Mouse (Mus musculus): ENCODE data around the gene Hist1h3c.
"Not testable (repeated sequence)": the region's sequence is repeated elsewhere in the genome, so short reads cannot be mapped to it uniquely, and the experiment has no call there.

The Hist1h3c gene

DNA sequence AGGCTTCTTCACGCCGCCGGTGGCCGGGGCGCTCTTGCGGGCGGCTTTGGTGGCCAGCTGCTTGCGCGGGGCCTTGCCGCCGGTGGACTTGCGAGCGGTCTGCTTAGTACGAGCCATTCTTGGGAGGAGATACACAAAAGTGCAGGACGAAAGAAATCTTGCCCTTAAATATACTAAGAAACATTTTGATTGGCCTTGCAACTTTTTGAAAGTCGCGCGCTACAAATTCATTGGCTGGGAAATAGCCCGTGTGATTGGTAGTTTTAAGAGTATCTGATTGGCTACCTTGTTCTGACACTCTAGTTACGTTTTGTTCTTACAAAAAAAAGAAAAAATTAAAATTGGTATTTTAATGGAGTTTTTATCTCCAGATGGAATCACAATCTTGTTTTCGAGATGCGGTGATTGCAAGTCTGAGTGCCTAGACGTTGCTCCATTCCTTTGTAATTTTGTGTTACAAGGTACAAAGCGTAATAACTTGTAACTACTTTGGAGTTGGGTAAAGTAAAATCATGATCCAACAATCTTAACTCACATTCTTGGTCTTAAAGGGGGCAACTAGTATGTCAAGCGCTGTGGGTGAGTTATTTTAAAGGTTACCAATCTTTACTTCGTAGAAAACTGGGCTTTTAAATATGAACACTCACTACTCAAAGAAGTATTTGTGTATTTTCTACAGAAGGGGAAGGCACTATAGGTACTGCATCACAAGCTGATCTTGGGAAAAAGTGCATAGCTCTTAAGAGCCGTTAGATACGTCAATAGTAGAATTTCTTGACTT is at the start of gene Hist1h3c:
Gene Hist1h3c, minus strand, starts transcription at position 222 of the 781 bp plus-strand sequence.
- peak; percentile 91 for DNase-seq

- DNase-seq: peak; percentile 51
These were observed 47.1 kb upstream of the Hist1h3c start for GRCm38 (mm10) chr13:23792520-23792919.

DNA sequence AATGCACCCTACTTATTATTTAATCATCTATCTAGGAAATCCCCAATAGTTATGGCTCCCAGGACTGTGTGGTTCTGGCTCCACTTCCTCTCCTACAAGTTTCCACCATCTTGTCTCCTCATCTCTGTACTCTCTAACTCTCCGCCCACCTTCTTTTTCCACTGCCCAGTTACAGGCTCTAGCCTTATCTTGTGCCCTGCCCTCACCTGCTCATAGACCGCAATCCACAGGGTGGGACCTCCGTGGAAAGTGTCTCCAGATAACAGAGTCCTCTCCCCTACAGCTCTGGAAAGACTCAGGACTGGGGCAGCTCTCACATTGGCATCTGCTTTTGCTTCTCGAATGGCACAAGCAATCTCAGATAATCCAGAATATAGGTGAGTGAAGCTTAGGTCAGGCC is 33.6 kb upstream of the Hist1h3c start:
- DNase-seq: no peak

GRCm38 (mm10) chr13:23778339-23778738 is 32.9 kb upstream of the Hist1h3c start:
- no peak for DNase-seq

DNA sequence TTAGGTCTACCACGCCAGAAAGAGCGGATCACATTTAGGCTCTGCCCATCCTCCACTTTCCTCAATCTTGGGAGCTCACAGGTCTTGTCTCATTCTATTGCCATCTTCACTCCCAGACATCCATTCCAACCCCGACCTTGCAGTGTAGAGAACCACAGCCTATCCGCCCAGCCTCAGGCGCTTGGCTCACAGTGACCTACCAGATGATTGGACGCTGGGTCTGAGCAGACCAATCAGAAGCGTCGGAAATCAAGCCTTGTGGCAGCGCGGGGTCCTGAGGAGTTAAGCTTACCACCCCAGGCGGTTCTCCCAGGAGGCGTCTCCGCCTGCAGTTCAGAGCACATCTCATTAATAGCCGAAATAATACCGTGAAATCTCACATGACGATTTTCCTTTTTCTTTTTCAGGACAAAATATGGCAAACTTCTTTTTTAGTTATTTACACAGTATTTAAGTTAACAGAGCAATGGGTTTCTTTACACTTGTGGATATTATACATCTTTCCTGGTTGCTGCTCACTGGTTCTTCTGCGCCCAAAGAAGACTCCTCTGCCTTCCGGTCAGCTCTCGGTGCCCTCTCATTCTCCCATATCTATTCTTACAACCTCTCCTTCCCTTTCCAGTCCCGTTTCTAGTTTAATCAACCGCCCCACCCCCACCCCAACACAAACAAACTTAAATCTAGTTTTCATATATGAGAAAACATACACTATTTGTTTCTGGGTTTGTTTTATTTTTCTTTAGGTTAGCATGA is 27.3 kb upstream of the Hist1h3c start:
- peak; percentile 29 for DNase-seq

DNA sequence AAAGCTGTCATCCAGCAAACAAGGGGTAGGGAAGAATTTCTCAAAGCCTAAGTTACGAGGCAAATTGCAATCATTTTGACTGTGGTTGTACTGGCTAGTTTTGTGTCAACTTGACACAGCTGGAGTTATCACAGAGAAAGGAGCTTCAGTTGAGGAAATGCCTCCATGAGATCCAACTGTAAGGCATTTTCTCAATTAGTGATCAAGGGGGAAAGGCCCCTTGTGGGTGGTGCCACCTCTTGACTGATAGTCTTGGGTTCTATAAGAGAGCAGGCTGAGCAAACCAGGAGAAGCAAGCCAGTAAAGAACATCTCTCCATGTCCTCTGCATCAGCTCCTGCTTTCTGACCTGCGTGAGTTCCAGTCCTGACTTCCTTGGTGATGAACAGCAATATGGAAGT is 24.2 kb upstream of the Hist1h3c start, which contains the start of gene Trim38:
Gene Trim38, plus strand, starts transcription at position 301 of the 400 bp plus-strand sequence.
- DNase-seq: not testable (repeated sequence)

DNA sequence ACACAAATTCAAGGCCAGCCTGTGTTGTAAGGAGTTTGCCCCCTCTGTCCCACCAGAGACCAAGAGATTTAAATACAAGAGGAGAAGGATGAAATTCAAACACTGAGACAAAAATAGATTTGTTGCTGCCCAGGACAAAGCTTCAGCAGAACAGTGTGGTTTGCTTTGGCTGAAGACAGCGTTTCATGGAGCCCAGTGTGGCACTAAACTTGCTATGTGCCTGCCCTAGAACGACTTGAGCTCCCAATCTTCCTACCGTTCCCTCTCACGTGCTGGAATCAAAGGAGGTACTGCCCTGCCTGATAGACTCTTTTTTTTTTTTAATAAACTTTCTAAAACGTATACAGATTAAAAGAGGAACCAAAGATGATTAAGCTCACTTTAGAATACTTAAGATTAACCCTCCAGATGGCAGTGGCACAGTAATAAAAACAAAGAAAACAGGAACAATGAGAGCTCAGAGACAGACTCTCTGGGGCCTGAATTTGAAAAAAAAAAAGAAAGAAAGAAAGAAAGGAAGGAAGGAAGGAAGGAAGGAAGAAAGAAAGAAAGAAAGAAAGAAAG is 23.5 kb upstream of the Hist1h3c start:
- no peak for DNase-seq

GRCm38 (mm10) chr13:23766772-23767171 is 21.4 kb upstream of the Hist1h3c start:
- DNase-seq: no peak

DNA sequence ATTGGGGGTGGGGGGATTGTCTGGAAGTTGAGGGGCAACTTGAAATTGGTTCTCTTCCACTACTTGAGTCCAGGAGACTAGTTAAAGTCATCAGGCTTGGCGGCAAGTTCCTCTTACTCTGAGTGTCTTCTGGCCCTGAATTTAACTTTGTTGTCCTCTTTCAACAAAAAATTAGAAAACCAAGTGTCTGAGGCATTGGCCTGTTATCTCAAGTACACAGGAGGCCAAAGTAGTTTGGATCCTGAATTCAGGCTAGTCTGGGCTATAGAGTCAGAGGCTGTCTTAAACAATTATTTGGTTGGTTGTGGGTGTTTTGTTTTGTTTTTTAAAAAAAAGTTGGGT is 19.7 kb upstream of the Hist1h3c start:
- DNase-seq: no peak

DNA sequence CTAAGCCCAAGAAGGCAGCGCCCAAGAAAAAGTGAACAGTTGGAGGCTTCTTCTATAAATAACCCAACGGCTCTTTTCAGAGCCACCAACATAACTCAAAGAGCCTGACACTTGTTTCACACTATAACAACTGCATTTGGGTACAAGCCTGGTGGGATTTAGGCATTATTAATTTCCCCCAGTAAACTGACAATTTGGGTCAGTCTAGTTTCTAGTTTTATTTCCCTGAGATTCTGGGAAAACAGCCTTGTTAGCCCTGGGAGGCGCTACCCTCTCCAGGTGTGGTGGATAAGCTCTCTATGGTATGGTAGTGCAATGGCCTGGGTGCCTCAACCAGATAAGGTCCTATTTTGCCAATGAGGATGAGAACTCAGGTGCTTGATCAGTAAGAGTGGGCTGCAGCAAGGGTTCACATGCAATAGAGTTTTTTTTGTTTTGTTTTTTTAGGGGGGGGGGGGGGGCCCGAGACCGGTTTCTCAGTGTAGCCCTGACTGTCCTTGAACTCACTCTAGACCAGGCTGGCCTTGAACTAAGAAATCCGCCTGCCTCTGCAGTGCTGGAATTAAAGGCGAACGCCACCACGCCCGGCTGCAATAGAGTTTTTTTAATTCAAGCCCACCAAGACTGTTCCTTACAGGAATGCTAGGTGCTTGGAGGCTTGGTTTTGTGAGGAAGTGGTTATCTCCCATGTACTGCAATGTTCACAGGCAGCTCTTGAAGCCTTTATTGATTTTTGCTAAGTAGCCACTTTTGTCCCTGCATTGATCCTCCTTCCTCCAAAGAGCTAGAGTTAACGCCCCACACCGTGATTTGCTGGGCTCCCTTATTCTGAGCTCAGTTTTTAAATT is 19.1 kb upstream of the Hist1h3c start:
- no peak for DNase-seq

- DNase-seq: peak; percentile 90
These were observed 18.4 kb upstream of the Hist1h3c start, which contains the start of gene Hist1h1a for GRCm38 (mm10) chr13:23763586-23764323. Hist1h1a (plus strand) TSS chr13:23763666.

- DNase-seq: no peak
These were observed 17.8 kb upstream of the Hist1h3c start for GRCm38 (mm10) chr13:23763242-23763585.

GRCm38 (mm10) chr13:23761871-23762821 is 16.7 kb upstream of the Hist1h3c start, which contains the start of gene Hist1h3a:
Hist1h3a (minus strand) TSS chr13:23762386.
- DNase-seq: peak; percentile 79

GRCm38 (mm10) chr13:23760972-23761864 is 15.8 kb upstream of the Hist1h3c start, which contains the start of gene Hist1h4a:
Hist1h4a (minus strand) TSS chr13:23761230.
- DNase-seq: peak; percentile 99

GRCm38 (mm10) chr13:23760240-23760971 is 15.0 kb upstream of the Hist1h3c start:
- no peak for DNase-seq

- no peak for DNase-seq
These were observed 14.5 kb upstream of the Hist1h3c start for GRCm38 (mm10) chr13:23759916-23760239.

GRCm38 (mm10) chr13:23759251-23759771 is 13.9 kb upstream of the Hist1h3c start:
- no peak for DNase-seq

GRCm38 (mm10) chr13:23757921-23758320 is 12.5 kb upstream of the Hist1h3c start:
- DNase-seq: no peak

Data from kidney, postnatal 14 days (tissue).